Mouse (Mus musculus): ENCODE data around the gene Atxn7l1. TPM values are rescaled to one million over a fixed set of nuclear protein-coding genes. Genes with fewer than 3 reads are reported as not detected.

Atxn7l1 gene
- polyA plus RNA-seq, 1 experiment from 2014 or later = 42.0 TPM

- ATAC-seq = no peak
- in situ Hi-C loops (cut with MboI; ENCODE audit: low pct_unique_long_range_greater_than_20kb) = loop anchor here (5.0 kb wide), 1 partner anchor 55 kb away; no protein-coding TSS in a partner anchor
- no peaks in the 10 kb centered on the region for H3K27me3 ChIP-seq
- POLR2A ChIA-PET = no interaction called here
- no peak for TF ChIP-seq CTCF (IDR thresholded peaks at IDR 0.05)
- CTCF ChIA-PET = no interaction called here
- no peak for DNase-seq (ENCODE audit: low read depth, low spot score)
Measured at GRCm38 (mm10) chr12:33337289-33337688, 189.8 kb downstream of the Atxn7l1 start.

- DNase-seq (ENCODE audit: low read depth, low spot score) = no peak
- ATAC-seq = no peak
- ChIA-PET POLR2A (no interaction called here), CTCF (no interaction called here)
- in situ Hi-C loops (cut with MboI; ENCODE audit: low pct_unique_long_range_greater_than_20kb) = loop anchor here (5.0 kb wide), 1 partner anchor 56 kb away; no protein-coding TSS in a partner anchor
- TF ChIP-seq CTCF (IDR thresholded peaks at IDR 0.05) = no peak
- no peaks in the 10 kb centered on the region for H3K27me3 ChIP-seq
Measured at GRCm38 (mm10) chr12:33338170-33338569, 190.7 kb downstream of the Atxn7l1 start.

DNA sequence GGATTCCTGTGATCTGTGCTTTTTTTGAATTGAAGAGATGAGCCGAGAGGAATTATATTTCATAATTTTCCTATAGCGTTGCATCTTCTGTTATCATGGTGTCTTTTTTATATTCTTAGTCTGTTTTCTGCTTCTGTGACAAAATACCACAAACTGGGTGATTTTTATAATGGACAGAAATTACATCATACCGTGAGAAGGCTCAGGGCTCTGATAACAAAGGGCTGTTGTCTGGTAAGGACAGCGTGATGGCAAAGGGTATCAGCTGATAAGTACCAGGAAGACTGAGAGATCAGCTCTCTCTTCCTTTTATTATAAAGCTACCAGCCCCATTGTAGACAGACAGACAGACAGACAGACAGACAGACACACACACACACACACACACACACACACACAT, 192.3 kb downstream of the Atxn7l1 start:
- TF ChIP-seq CTCF (IDR thresholded peaks at IDR 0.05) = no peak
- no peak for ATAC-seq
- ChIA-PET POLR2A (no interaction called here), CTCF (no interaction called here)
- in situ Hi-C loops (cut with MboI; ENCODE audit: low pct_unique_long_range_greater_than_20kb) = loop anchor here (5.0 kb wide), 2 partner anchors 58 to 203 kb away; no protein-coding TSS in a partner anchor
- no peak for DNase-seq (ENCODE audit: low read depth, low spot score)
- no peaks in the 10 kb centered on the region for H3K27me3 ChIP-seq

DNA sequence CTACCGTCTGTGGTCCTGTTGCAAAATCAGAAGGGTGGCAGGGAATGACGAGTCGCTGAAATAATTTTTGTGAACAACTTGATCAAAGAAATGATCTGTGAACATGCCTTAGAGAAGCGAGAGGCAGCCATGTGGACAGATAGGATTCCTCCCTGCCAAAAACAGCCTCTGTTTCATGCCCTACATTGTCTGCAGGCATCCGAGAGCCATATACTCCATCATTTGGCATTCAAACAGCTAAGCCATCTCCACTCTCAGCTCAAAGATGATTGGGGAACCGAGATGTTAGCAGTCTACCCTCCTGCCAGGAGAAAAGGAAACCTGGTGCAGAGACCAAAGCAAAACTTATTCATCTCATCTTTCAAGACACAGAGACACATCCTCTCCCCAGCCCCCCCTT, 193.2 kb downstream of the Atxn7l1 start:
- no peak for ATAC-seq
- TF ChIP-seq CTCF (IDR thresholded peaks at IDR 0.05) = no peak
- H3K27me3 ChIP-seq = no peaks in the 10 kb centered on the region
- in situ Hi-C loops (cut with MboI; ENCODE audit: low pct_unique_long_range_greater_than_20kb) = loop anchor here (5.0 kb wide), 1 partner anchor 203 kb away; no protein-coding TSS in a partner anchor
- DNase-seq (ENCODE audit: low read depth, low spot score) = no peak
- POLR2A ChIA-PET = no interaction called here
- CTCF ChIA-PET = no interaction called here

- in situ Hi-C loops (cut with MboI; ENCODE audit: low pct_unique_long_range_greater_than_20kb) = loop anchor here (5.0 kb wide), 1 partner anchor 204 kb away; no protein-coding TSS in a partner anchor
- no peak for TF ChIP-seq CTCF (IDR thresholded peaks at IDR 0.05)
- no peaks in the 10 kb centered on the region for H3K27me3 ChIP-seq
- ATAC-seq (no peak), DNase-seq (ENCODE audit: low read depth, low spot score) (no peak)
- CTCF ChIA-PET = no interaction called here
- POLR2A ChIA-PET = no interaction called here
Measured at GRCm38 (mm10) chr12:33341351-33341892, 193.9 kb downstream of the Atxn7l1 start.

GRCm38 (mm10) chr12:33344970-33345772, 197.7 kb downstream of the Atxn7l1 start:
- in situ Hi-C loops (cut with MboI; ENCODE audit: low pct_unique_long_range_greater_than_20kb) = loop anchor here (5.0 kb wide), 1 partner anchor 208 kb away; no protein-coding TSS in a partner anchor
- H3K27me3 ChIP-seq = no peaks in the 10 kb centered on the region
- POLR2A ChIA-PET = no interaction called here
- TF ChIP-seq CTCF (IDR thresholded peaks at IDR 0.05) = no peak
- CTCF ChIA-PET = no interaction called here
- DNase-seq (ENCODE audit: low read depth, low spot score) (no peak), ATAC-seq (no peak)

DNA sequence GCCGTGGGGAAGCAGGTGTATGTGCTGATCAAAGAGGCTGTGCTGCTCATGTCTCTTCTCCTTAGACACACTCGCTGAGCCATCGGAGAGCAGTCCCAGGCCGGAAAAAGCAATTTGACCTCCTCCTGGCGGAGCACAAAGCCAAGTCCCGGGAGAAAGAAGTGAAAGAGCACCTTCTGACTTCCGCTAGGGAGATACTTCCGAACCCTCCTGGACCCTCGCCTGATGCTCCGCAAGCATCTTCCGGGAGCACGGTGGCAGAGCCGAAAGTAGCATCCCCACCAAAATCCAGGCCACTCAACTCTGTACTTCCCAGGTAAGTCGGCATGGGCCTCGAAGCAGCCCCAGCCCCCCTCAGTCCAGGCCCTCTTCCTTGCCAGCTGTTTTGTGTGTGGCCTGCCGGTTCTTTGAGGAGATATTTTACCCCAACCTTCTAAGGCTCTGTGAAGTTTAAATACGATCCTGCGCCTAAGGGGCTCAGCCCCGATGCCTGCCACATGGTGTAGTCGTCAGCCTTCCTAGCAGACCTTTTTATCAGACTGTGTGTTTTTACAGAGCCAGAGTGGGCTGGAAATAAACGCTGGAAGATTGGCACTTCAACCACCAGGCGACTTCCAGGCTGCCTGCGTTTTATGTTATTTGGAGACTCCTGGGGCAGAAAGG, 198.4 kb downstream of the Atxn7l1 start:
- no peak for ATAC-seq
- TF ChIP-seq CTCF (IDR thresholded peaks at IDR 0.05) = no peak
- DNase-seq (ENCODE audit: low read depth, low spot score) = no peak
- POLR2A ChIA-PET = no interaction called here
- no peaks in the 10 kb centered on the region for H3K27me3 ChIP-seq
- in situ Hi-C loops (cut with MboI; ENCODE audit: low pct_unique_long_range_greater_than_20kb) = no loop called here
- CTCF ChIA-PET = no interaction called here

- TF ChIP-seq CTCF (IDR thresholded peaks at IDR 0.05) = no peak
- DNase-seq (ENCODE audit: low read depth, low spot score) (no peak), ATAC-seq (no peak)
- ChIA-PET CTCF (no interaction called here), POLR2A (no interaction called here)
- in situ Hi-C loops (cut with MboI; ENCODE audit: low pct_unique_long_range_greater_than_20kb) = no loop called here
- H3K27me3 ChIP-seq = no peaks in the 10 kb centered on the region
Measured at GRCm38 (mm10) chr12:33352671-33353070, 205.2 kb downstream of the Atxn7l1 start.

GRCm38 (mm10) chr12:33358345-33358744, 210.9 kb downstream of the Atxn7l1 start:
- DNase-seq (ENCODE audit: low read depth, low spot score) (no peak), ATAC-seq (no peak)
- no peaks in the 10 kb centered on the region for H3K27me3 ChIP-seq
- in situ Hi-C loops (cut with MboI; ENCODE audit: low pct_unique_long_range_greater_than_20kb) = no loop called here
- no peak for TF ChIP-seq CTCF (IDR thresholded peaks at IDR 0.05)
- CTCF ChIA-PET = no interaction called here
- POLR2A ChIA-PET = no interaction called here

- ATAC-seq (no peak), DNase-seq (ENCODE audit: low read depth, low spot score) (no peak)
- in situ Hi-C loops (cut with MboI; ENCODE audit: low pct_unique_long_range_greater_than_20kb) = no loop called here
- no peak for TF ChIP-seq CTCF (IDR thresholded peaks at IDR 0.05)
- no peaks in the 10 kb centered on the region for H3K27me3 ChIP-seq
- CTCF ChIA-PET = no interaction called here
- POLR2A ChIA-PET = no interaction called here
Measured at GRCm38 (mm10) chr12:33359209-33359608, 211.7 kb downstream of the Atxn7l1 start.

GRCm38 (mm10) chr12:33359878-33360482, 212.5 kb downstream of the Atxn7l1 start:
- POLR2A ChIA-PET = interaction anchor here (0.8 kb wide), 1 partner anchor 102 kb away, joined by 7 read pairs; no protein-coding TSS in a partner anchor
- CTCF ChIA-PET = no interaction called here
- no peak for TF ChIP-seq CTCF (IDR thresholded peaks at IDR 0.05)
- no peak for ATAC-seq
- H3K27me3 ChIP-seq = no peaks in the 10 kb centered on the region
- no peak for DNase-seq (ENCODE audit: low read depth, low spot score)
- in situ Hi-C loops (cut with MboI; ENCODE audit: low pct_unique_long_range_greater_than_20kb) = no loop called here
